Mouse (Mus musculus): ENCODE data around the gene Cxcl13. TPM values are rescaled to one million over a fixed set of nuclear protein-coding genes. Genes with fewer than 3 reads are reported as not detected.
A peak's percentile ranks its signal among the peaks of the same experiment; 100 is the strongest.

Gene Cxcl13
- 2.3 and 2.9 TPM in 2 replicates for polyA plus RNA-seq (2014; fragmentation: Nextera tagmentation; extraction: Ambion mirVana)

DNA sequence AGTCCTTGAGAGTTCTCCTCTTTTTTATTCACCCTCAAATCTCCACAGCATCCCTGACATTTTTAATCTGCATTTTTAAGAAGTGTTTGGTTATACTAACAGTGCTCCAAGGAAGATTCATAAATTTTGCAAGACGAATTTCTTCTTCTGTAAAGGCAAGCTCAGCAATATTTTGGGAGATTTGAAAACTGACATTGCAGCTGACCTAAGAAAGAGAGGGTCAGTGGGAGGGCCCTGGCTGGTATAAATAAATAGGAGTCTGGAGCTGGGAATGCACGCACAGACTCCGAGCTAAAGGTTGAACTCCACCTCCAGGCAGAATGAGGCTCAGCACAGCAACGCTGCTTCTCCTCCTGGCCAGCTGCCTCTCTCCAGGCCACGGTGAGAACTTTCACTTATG lies at the start of gene Cxcl13:
Gene Cxcl13 (plus strand): TSS at position 301 of the 400 bp plus-strand sequence.
- 48% methylated on average over 5 of the region's 5 CpGs for WGBS
- H3K4me1 ChIP-seq (ENCODE audit: control insufficient read depth, insufficient read depth, low read length) = no peaks in the 10 kb centered on the region

DNA sequence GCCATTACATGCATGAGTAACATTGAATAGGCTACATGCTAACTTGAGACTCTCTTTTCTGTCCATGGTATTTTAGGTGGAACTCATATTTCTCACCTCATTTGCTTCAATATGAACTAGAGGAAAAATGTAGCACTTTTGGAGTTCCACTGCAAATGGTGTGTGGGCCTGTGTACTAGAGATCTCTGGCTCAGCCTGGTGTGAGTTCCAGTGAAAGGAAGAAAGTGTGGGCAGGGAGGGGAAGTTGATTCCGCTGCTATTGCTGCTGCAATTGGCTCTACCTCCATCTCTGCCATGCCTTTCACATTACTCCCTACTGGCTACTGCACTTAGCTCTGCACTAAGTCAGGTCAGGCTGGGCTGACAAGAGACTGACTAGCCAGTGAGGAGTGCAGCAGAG lies 45.7 kb upstream of the Cxcl13 start:
- no peak overlapping the region for H3K4me3 ChIP-seq (ENCODE audit: low read depth, low read length)
- H3K27ac ChIP-seq (replicated peaks; ENCODE audit: low read depth, low read length) = no peak overlapping the region
- H3K27me3 ChIP-seq (ENCODE audit: control insufficient read depth, insufficient read depth, low read length) = no peaks in the 10 kb centered on the region
- WGBS = 83% methylated on average over 1 of the region's 1 CpGs
- H3K9ac ChIP-seq (replicated peaks; ENCODE audit: low read length) = no peak overlapping the region
- no peak overlapping the region for H3K4me2 ChIP-seq (ENCODE audit: low read depth, low read length)
- H3K9me3 ChIP-seq (replicated peaks; ENCODE audit: control insufficient read depth, low read length) = no peaks in the 10 kb centered on the region
- ATAC-seq (replicated peaks; ENCODE audit: insufficient number of reproducible peaks, low FRiP score, low TSS enrichment, low read depth) = no peak
- H3K36me3 ChIP-seq (replicated peaks; ENCODE audit: control insufficient read depth, insufficient read depth, low read depth, low read length) = no peaks in the 10 kb centered on the region
- H3K4me1 ChIP-seq (ENCODE audit: control insufficient read depth, insufficient read depth, low read length) = no peaks in the 10 kb centered on the region
- DNase-seq (ENCODE audit: low spot score) = no peak

More for the DNA sequence above, at the start of gene Cxcl13:
- ATAC-seq (replicated peaks; ENCODE audit: insufficient number of reproducible peaks, low FRiP score, low TSS enrichment, low read depth) (no peak), DNase-seq (ENCODE audit: low spot score) (no peak)
- H3K4me3 ChIP-seq (ENCODE audit: low read depth, low read length) = no peak within 1 kb of the TSS
- no peak within 1 kb of the TSS for H3K27ac ChIP-seq (replicated peaks; ENCODE audit: low read depth, low read length)
- no peak within 1 kb of the TSS for H3K4me2 ChIP-seq (ENCODE audit: low read depth, low read length)
- no peak within 1 kb of the TSS for H3K9ac ChIP-seq (replicated peaks; ENCODE audit: low read length)
- no peaks in the 10 kb centered on the region for H3K9me3 ChIP-seq (replicated peaks; ENCODE audit: control insufficient read depth, low read length)
- no peaks in the 10 kb centered on the region for H3K27me3 ChIP-seq (ENCODE audit: control insufficient read depth, insufficient read depth, low read length)
- no peaks in the 10 kb centered on the region for H3K36me3 ChIP-seq (replicated peaks; ENCODE audit: control insufficient read depth, insufficient read depth, low read depth, low read length)

DNA sequence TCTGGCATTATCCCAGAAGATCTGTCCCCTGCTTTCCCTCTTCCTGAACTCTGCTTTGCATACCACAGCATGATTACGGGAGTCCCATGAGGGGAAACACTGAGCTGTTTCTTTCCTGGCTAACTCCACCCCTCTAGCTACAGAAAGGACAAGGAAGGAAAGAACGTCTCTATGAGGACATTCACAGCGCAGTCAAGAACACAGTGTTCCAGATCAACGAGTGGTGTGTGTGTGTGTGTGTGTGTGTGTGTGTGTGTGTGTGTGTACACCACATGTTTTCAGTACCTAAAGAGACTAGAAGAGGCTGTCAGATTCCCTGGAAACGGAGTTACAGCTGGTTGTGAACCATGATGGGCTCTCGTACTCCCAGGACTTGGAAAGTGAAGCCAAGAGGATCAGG lies 38.3 kb upstream of the Cxcl13 start:
- no peaks in the 10 kb centered on the region for H3K4me1 ChIP-seq (ENCODE audit: control insufficient read depth, insufficient read depth, low read length)
- no peak for ATAC-seq (replicated peaks; ENCODE audit: insufficient number of reproducible peaks, low FRiP score, low TSS enrichment, low read depth)
- H3K27me3 ChIP-seq (ENCODE audit: control insufficient read depth, insufficient read depth, low read length) = no peaks in the 10 kb centered on the region
- H3K36me3 ChIP-seq (replicated peaks; ENCODE audit: control insufficient read depth, insufficient read depth, low read depth, low read length) = no peaks in the 10 kb centered on the region
- 68% methylated on average over 6 of the region's 6 CpGs for WGBS
- no peaks in the 10 kb centered on the region for H3K9me3 ChIP-seq (replicated peaks; ENCODE audit: control insufficient read depth, low read length)
- H3K4me3 ChIP-seq (ENCODE audit: low read depth, low read length) = no peak overlapping the region
- H3K27ac ChIP-seq (replicated peaks; ENCODE audit: low read depth, low read length) = no peak overlapping the region
- no peak overlapping the region for H3K9ac ChIP-seq (replicated peaks; ENCODE audit: low read length)
- no peak for DNase-seq (ENCODE audit: low spot score)
- H3K4me2 ChIP-seq (ENCODE audit: low read depth, low read length) = no peak overlapping the region

DNA sequence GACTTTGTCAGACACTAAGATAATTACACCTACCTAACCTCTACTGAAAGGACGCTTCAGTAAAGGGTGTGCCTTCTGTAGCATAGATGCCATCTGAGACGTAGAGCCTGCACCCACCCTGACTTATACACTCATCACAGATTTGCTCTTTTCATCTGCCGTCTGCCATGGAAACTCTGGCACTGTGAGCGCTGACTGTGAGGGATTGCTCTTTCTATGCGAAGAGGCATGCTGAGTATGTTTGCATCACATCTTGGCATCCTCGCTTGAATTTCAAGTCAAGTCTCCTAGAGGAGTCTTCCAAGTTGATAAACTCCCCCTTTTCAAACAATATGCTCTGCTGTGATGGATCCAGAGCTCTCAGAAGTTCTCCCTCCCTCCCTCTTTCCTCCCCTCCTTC lies 32.7 kb upstream of the Cxcl13 start:
- no peak overlapping the region for H3K4me3 ChIP-seq (ENCODE audit: low read depth, low read length)
- no peak overlapping the region for H3K27ac ChIP-seq (replicated peaks; ENCODE audit: low read depth, low read length)
- no peak for DNase-seq (ENCODE audit: low spot score)
- H3K4me2 ChIP-seq (ENCODE audit: low read depth, low read length) = no peak overlapping the region
- H3K27me3 ChIP-seq (ENCODE audit: control insufficient read depth, insufficient read depth, low read length) = no peaks in the 10 kb centered on the region
- ATAC-seq (replicated peaks; ENCODE audit: insufficient number of reproducible peaks, low FRiP score, low TSS enrichment, low read depth) = no peak
- WGBS = 86% methylated on average over 6 of the region's 6 CpGs
- no peak overlapping the region for H3K9ac ChIP-seq (replicated peaks; ENCODE audit: low read length)
- no peaks in the 10 kb centered on the region for H3K4me1 ChIP-seq (ENCODE audit: control insufficient read depth, insufficient read depth, low read length)
- H3K36me3 ChIP-seq (replicated peaks; ENCODE audit: control insufficient read depth, insufficient read depth, low read depth, low read length) = no peaks in the 10 kb centered on the region
- no peaks in the 10 kb centered on the region for H3K9me3 ChIP-seq (replicated peaks; ENCODE audit: control insufficient read depth, low read length)

DNA sequence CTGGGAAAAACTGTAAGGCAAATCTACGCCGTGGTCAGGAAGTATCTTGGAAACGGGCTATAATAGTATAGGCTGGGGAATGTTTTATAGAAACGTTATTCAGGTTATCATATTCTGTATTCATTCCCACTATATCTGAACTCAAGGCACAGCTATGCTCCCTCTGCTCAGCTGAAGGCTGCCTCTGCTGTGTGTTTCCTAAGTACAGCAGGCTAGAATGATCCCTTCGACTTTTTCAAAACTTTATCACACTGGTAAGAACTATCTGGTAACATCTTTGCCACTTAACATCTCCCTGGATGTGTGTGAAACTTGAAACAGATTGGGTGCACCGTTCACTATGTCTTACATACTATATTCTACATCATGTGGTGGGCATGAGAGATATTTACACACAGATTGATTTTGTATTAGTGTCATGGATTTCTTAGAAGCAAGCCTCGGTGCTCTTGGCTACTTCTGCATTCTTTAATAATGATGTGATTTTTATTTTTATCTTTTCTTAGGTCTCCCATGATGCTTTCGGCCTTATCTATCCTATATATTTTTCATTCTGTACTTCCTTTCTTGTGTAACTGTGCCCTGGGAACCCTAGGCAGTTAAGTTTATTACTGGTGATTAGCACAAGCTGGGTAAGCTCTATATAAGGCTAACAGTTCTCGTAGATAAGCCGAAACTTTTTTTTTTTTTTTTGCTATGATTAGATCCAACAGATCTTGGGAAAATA lies 31.4 kb upstream of the Cxcl13 start:
- no peak overlapping the region for H3K27ac ChIP-seq (replicated peaks; ENCODE audit: low read depth, low read length)
- DNase-seq (ENCODE audit: low spot score) (no peak), ATAC-seq (replicated peaks; ENCODE audit: insufficient number of reproducible peaks, low FRiP score, low TSS enrichment, low read depth) (no peak)
- H3K4me3 ChIP-seq (ENCODE audit: low read depth, low read length) = no peak overlapping the region
- no peaks in the 10 kb centered on the region for H3K36me3 ChIP-seq (replicated peaks; ENCODE audit: control insufficient read depth, insufficient read depth, low read depth, low read length)
- 88% methylated on average over 10 of the region's 10 CpGs for WGBS
- H3K9me3 ChIP-seq (replicated peaks; ENCODE audit: control insufficient read depth, low read length) = no peaks in the 10 kb centered on the region
- H3K27me3 ChIP-seq (ENCODE audit: control insufficient read depth, insufficient read depth, low read length) = no peaks in the 10 kb centered on the region
- H3K4me1 ChIP-seq (ENCODE audit: control insufficient read depth, insufficient read depth, low read length) = no peaks in the 10 kb centered on the region
- H3K4me2 ChIP-seq (ENCODE audit: low read depth, low read length) = no peak overlapping the region
- H3K9ac ChIP-seq (replicated peaks; ENCODE audit: low read length) = no peak overlapping the region

DNA sequence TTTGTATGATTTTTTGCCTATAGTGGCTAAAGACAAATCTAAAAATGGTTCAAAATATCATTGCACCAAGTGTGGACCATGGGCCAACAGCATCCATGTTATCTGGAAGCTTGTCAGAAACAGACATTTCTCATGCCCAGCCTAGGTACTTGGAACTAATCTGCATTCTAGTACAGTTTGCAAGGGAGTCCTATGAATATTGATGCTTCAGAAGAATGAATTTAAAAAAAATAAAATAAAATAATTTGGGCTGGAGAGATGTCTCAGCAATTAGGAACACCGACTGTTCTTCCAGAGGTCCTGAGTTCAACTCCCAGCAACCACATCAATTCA lies 30.9 kb upstream of the Cxcl13 start:
- H3K9me3 ChIP-seq (replicated peaks; ENCODE audit: control insufficient read depth, low read length) = no peaks in the 10 kb centered on the region
- no peaks in the 10 kb centered on the region for H3K4me1 ChIP-seq (ENCODE audit: control insufficient read depth, insufficient read depth, low read length)
- ATAC-seq (replicated peaks; ENCODE audit: insufficient number of reproducible peaks, low FRiP score, low TSS enrichment, low read depth) = no peak
- H3K4me3 ChIP-seq (ENCODE audit: low read depth, low read length) = no peak overlapping the region
- no peaks in the 10 kb centered on the region for H3K27me3 ChIP-seq (ENCODE audit: control insufficient read depth, insufficient read depth, low read length)
- no peak overlapping the region for H3K27ac ChIP-seq (replicated peaks; ENCODE audit: low read depth, low read length)
- no peak overlapping the region for H3K9ac ChIP-seq (replicated peaks; ENCODE audit: low read length)
- no peak overlapping the region for H3K4me2 ChIP-seq (ENCODE audit: low read depth, low read length)
- no peak for DNase-seq (ENCODE audit: low spot score)
- H3K36me3 ChIP-seq (replicated peaks; ENCODE audit: control insufficient read depth, insufficient read depth, low read depth, low read length) = no peaks in the 10 kb centered on the region
- WGBS = 81% methylated on average over 1 of the region's 1 CpGs

DNA sequence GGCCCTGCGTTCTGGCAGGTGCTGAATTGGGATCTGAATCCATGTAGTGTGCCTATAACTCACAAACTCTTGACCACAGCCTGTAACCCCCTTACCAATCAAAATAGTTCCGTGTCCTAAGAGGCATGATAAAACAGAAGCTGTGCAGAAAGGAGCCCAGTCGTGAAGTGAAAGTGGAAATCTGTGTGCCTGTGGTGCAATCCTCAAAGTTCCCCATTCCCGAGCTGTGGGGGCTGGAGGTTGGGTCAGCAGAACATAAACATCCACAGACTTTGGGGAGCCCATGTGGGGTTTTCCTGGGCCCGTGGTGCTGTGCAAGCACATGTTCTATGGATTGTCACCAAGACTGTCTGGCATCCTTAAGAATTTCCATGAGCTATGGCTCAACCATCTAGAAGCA lies 21.7 kb upstream of the Cxcl13 start:
- Histone ChIP-seq H3K4me2 (ENCODE audit: low read depth, low read length) (no peak overlapping the region), H3K9ac (replicated peaks; ENCODE audit: low read length) (no peak overlapping the region), H3K4me3 (ENCODE audit: low read depth, low read length) (no peak overlapping the region), H3K4me1 (ENCODE audit: control insufficient read depth, insufficient read depth, low read length) (no peaks in the 10 kb centered on the region), H3K9me3 (replicated peaks; ENCODE audit: control insufficient read depth, low read length) (no peaks in the 10 kb centered on the region), H3K27ac (replicated peaks; ENCODE audit: low read depth, low read length) (no peak overlapping the region), H3K36me3 (replicated peaks; ENCODE audit: control insufficient read depth, insufficient read depth, low read depth, low read length) (no peaks in the 10 kb centered on the region), H3K27me3 (ENCODE audit: control insufficient read depth, insufficient read depth, low read length) (no peaks in the 10 kb centered on the region)
- 83% methylated on average over 5 of the region's 5 CpGs for WGBS
- ATAC-seq (replicated peaks; ENCODE audit: insufficient number of reproducible peaks, low FRiP score, low TSS enrichment, low read depth) (no peak), DNase-seq (ENCODE audit: low spot score) (no peak)

DNA sequence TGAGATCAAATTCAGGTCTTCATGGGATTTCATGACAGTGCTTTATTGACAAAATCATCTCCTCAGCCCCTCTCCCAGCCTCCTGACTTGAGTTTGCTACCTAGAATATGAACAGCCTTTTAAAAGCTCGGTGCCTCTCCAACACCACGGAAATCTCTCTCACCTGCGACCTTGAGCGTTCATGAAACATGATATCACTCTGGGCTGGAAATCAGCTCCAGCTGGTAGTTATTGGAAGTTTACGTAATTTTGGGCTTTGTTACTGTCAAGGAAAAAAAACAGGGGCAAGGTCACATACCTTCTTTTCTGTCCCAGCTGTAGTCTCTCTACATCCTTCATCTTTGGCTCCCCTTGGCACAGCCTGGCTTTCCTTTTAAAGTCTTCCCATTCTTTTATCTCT lies 20.7 kb upstream of the Cxcl13 start:
- no peak overlapping the region for H3K4me3 ChIP-seq (ENCODE audit: low read depth, low read length)
- H3K9me3 ChIP-seq (replicated peaks; ENCODE audit: control insufficient read depth, low read length) = no peaks in the 10 kb centered on the region
- ATAC-seq (replicated peaks; ENCODE audit: insufficient number of reproducible peaks, low FRiP score, low TSS enrichment, low read depth) = no peak
- H3K36me3 ChIP-seq (replicated peaks; ENCODE audit: control insufficient read depth, insufficient read depth, low read depth, low read length) = no peaks in the 10 kb centered on the region
- H3K4me2 ChIP-seq (ENCODE audit: low read depth, low read length) = no peak overlapping the region
- WGBS = 31% methylated on average over 5 of the region's 5 CpGs
- no peaks in the 10 kb centered on the region for H3K4me1 ChIP-seq (ENCODE audit: control insufficient read depth, insufficient read depth, low read length)
- H3K27me3 ChIP-seq (ENCODE audit: control insufficient read depth, insufficient read depth, low read length) = no peaks in the 10 kb centered on the region
- no peak overlapping the region for H3K27ac ChIP-seq (replicated peaks; ENCODE audit: low read depth, low read length)
- no peak overlapping the region for H3K9ac ChIP-seq (replicated peaks; ENCODE audit: low read length)
- peak; percentile 61 for DNase-seq (ENCODE audit: low spot score)
